Mouse (Mus musculus): Measurements from ENCODE around the gene Vhl. TPM values are rescaled to one million over a fixed set of nuclear protein-coding genes. Genes with fewer than 3 reads are reported as not detected.

Gene Vhl
- 7.0 and 7.1 TPM in 2 replicates for polyA plus RNA-seq (2012)

DNA sequence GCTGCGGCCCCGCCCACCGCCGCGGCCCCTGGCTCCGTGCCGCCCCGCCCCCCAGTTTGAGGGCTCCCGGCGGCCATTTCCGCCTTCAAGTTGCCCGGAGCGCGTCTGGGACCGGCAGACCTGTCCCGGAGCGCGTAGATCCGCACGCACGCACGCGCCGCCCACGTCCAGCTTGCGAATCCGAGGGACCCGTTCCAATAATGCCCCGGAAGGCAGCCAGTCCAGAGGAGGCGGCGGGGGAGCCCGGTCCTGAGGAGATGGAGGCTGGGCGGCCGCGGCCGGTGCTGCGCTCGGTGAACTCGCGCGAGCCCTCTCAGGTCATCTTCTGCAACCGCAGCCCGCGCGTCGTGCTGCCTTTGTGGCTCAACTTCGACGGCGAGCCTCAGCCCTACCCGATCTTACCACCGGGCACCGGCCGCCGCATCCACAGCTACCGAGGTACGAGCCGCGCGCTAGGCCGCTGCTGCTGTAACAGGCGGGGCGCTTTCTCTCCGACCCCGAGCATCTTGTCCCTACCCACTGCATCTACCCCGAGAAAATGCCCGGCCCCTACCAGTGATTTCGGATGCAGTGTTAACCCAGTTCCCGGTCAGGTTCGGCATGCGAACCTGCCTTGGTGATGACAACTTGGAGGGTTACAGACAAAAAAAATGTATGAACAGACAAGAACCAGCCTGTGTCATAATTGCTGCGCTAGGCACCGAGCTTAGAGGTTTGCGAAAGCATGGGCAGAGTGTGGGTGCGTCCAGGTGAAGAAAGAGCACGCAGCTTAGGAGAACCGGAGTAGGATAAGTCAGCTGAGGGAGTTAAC lies at the start of gene Vhl:
TSS of gene Vhl (plus strand) at position 19 of the 811 bp plus-strand sequence.

DNA sequence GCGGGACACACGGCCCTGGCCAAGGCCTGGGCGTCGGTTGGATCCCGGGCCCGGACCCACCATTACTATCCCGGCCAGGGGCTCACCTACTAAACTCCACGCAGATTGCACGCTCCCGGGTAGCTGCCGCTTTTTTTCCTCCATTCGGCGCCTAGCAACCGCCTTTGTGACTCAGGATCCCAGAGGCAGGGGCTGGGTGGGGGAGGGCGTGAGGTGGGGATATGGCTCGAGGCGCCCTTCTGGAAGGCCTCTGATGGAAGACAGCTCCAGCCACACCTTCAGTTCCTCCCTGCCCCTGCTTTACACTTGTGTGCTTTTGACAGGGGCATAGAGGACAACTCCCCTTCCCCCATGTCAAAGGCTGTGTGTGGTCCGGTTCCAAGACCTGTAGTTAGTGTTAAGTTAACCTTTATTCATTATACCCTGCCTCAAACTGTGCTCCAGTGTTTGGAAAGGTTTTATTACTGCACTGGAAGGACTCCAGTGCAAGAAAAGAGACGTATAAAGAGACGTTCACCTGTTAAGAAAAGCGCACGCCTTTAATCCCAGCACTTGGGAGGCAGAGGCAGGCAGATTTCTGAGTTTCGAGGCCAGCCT lies 23.1 kb upstream of the Vhl start, which contains the start of gene Fancd2os:
TSS of gene Fancd2os (minus strand) at position 173 of the 597 bp plus-strand sequence.

DNA sequence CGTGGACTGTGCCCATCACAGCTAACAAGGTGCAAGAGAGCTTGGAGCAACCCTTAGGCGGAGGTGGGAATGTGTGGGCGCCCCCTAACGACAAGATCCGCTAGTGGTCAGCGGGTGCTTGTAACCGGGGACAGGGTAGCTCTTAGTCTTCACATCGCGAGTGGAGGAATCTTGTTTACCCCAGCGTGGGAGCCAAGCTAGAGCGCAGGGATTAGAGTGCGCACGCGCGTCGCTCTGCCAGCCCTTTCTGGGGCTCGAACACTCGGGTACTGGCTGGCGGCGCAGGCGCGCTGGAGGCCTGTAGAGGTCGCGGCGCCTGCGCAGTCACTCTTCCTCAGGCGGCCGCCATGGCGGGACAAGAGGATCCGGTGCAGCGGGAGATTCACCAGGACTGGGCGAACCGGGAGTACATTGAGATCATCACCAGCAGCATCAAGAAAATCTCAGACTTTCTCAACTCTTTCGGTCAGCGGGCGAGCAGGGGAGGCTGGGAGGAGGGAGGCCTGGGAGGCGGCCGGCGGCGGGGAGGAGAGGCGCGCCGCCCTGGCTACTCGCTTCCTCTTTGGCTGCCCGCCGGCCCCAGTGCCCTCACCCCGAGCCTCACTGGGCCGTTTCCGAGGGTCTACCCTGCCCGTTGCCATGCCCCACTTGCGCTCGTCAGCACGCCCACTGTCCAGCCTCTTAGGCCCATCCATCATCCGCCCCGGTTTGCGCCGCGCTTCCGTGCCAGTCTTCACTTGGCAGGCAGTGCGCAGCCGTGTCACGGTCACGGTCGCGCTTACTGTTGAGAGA lies 19.1 kb upstream of the Vhl start, which contains the start of gene Brk1:
TSS of gene Brk1 (plus strand) at position 341 of the 792 bp plus-strand sequence.

GRCm38 (mm10) chr6:113638302-113639040 lies 14.7 kb downstream of the Vhl start, which contains the start of gene Irak2:
Irak2 (plus strand) TSS chr6:113638467.

Other genes with a start within 250 kb of the Vhl start
- gene Tada3, start 246.1 kb upstream of the Vhl start, polyA plus RNA-seq (2012), result 63.9 and 87.3 TPM in 2 replicates
- gene Arpc4, start 245.8 kb upstream of the Vhl start, polyA plus RNA-seq (2012), result 311 and 382 TPM in 2 replicates
- 7.2 and 7.8 TPM in 2 replicates for gene Ttll3, start 234.7 kb upstream of the Vhl start, polyA plus RNA-seq (2012)
- gene Rpusd3, start 204.6 kb upstream of the Vhl start, polyA plus RNA-seq (2012), result 77.9 and 81.6 TPM in 2 replicates
- not detected in 2 replicates for gene Cidec, start 188.2 kb upstream of the Vhl start, polyA plus RNA-seq (2012)
- 11.1 and 13.2 TPM in 2 replicates for gene Jagn1, start 181.4 kb upstream of the Vhl start, polyA plus RNA-seq (2012)
- gene Il17re, start 165.5 kb upstream of the Vhl start, polyA plus RNA-seq (2012), result 0.90 and 1.6 TPM in 2 replicates
- gene Il17rc, start 152.5 kb upstream of the Vhl start, polyA plus RNA-seq (2012), result 0.29 and 1.9 TPM in 2 replicates
- 37.0 and 42.1 TPM in 2 replicates for gene Creld1, start 140.7 kb upstream of the Vhl start, polyA plus RNA-seq (2012)
- 0.02 and 0.06 TPM in 2 replicates for gene Prrt3, start 122.0 kb upstream of the Vhl start, polyA plus RNA-seq (2012)
- gene Emc3, start 92.3 kb upstream of the Vhl start, polyA plus RNA-seq (2012), result 33.9 and 35.5 TPM in 2 replicates
- gene Fancd2, start 92.3 kb upstream of the Vhl start, polyA plus RNA-seq (2012), result 1.6 and 2.2 TPM in 2 replicates
- not detected in 2 replicates for gene Fancd2os, start 23.2 kb upstream of the Vhl start, polyA plus RNA-seq (2012)
- 40.1 and 48.6 TPM in 2 replicates for gene Brk1, start 19.2 kb upstream of the Vhl start, polyA plus RNA-seq (2012)
- 44.0 and 46.5 TPM in 2 replicates for gene Irak2, start 14.5 kb downstream of the Vhl start, polyA plus RNA-seq (2012)
- 59.9 and 84.5 TPM in 2 replicates for gene Tatdn2, start 73.1 kb downstream of the Vhl start, polyA plus RNA-seq (2012)
- 1.3 TPM in 1 of 2 replicates, not detected in the other for gene Ghrl, start 95.9 kb downstream of the Vhl start, polyA plus RNA-seq (2012)
- 29.9 TPM in 2 replicates for gene Sec13, start 116.8 kb downstream of the Vhl start, polyA plus RNA-seq (2012)

All from megakaryocyte-erythroid progenitor cell, adult 5 weeks (primary cell).